Mouse (Mus musculus): ENCODE results near the gene Atg7.

Atg7 gene

DNA sequence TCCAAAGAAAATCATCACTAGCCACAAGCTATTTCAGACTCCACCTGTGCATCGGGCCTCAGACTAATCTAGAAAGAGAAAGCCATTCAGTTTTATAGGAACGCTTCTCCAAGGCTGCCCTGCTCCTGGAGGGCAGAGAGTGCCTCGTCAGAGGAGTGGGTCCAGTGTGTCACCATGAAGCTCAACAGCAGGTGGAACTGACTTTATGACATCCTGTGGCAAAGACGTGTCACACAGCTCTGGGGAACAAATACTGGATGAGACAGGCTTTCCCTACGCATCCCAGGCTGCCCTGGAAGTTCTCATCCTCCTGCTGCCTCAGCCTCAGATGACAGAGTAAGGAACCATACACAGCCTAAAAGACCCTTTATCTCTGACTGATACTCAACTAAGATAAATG lies 263.3 kb downstream of the Atg7 start:
- ChIA-PET POLR2A (no interaction called here), CTCF (interaction anchor here in 3 of 4 experiments (0.7 to 1.3 kb wide), 3 partner anchors 22 to 183 kb away, joined by 3 to 4 read pairs (median 4); no protein-coding TSS in a partner anchor)

GRCm38 (mm10) chr6:114907459-114907858 lies 264.6 kb downstream of the Atg7 start:
- ChIA-PET POLR2A (no interaction called here), CTCF (no interaction called here)

- POLR2A ChIA-PET, result interaction anchor here in 1 of 4 experiments (0.6 kb wide), 1 partner anchor 12 kb away, joined by 3 read pairs; no protein-coding TSS in a partner anchor
These were observed 266.9 kb downstream of the Atg7 start for GRCm38 (mm10) chr6:114909801-114910200.

More at GRCm38 (mm10) chr6:114909801-114910200, 266.9 kb downstream of the Atg7 start:
- CTCF ChIA-PET, result no interaction called here
